Mouse (Mus musculus) embryonic facial prominence, embryonic 14.5 days (tissue): ENCODE measurements around the gene Il17ra. TPM values are rescaled to one million over a fixed set of nuclear protein-coding genes. Genes with fewer than 3 reads are reported as not detected.

Source experiments
- ATAC-seq: fragments of 200-750 bp; cut with Nextera tagmentation; 2 replicates; pipeline ENCODE4 v1.8.0; 2017; ENCODE audit warnings: low read depth, moderate number of reproducible peaks, moderate TSS enrichment
- DNase-seq: peaks from one replicate; pipeline ENCODE4 v3.0.0-alpha.2; 2015; ENCODE audit warnings: low spot score
- H3K27ac ChIP-seq: fragments of 300-500 bp; sonication (generic); replicated peaks from 2 replicates; pipeline ENCODE4 v1.5.1; 2014; ENCODE audit warnings: low read depth, mild to moderate bottlenecking, low read length, moderate library complexity
- H3K27me3 ChIP-seq: fragments of 300-500 bp; sonication (generic); replicated peaks from 2 replicates; pipeline ENCODE4 v1.6.1; 2014; ENCODE audit warnings: low read length; ENCODE audit not compliant: control insufficient read depth, insufficient read depth
- H3K36me3 ChIP-seq: fragments of 300-500 bp; sonication (generic); 2 replicates; pipeline ENCODE4 v1.6.1; 2014; ENCODE audit warnings: low read length, mixed read lengths; ENCODE audit not compliant: control insufficient read depth, insufficient read depth
- H3K4me1 ChIP-seq: fragments of 300-500 bp; sonication (generic); 2 replicates; pipeline ENCODE4 v1.6.1; 2014; ENCODE audit warnings: antibody characterized with exemption, low read length; ENCODE audit not compliant: control insufficient read depth, insufficient read depth
- H3K4me2 ChIP-seq: fragments of 300-500 bp; sonication (generic); 2 replicates; pipeline ENCODE4 v1.6.1; 2014; ENCODE audit warnings: low read depth, mild to moderate bottlenecking, low read length, moderate library complexity, mixed read lengths
- H3K4me3 ChIP-seq: fragments of 300-500 bp; sonication (generic); 2 replicates; pipeline ENCODE4 v1.5.1; 2014; ENCODE audit warnings: low read depth, mild to moderate bottlenecking, low read length
- H3K9ac ChIP-seq: fragments of 300-500 bp; sonication (generic); 2 replicates; pipeline ENCODE4 v1.6.1; 2014; ENCODE audit warnings: low read depth, mild to moderate bottlenecking, low read length, moderate library complexity, mixed read lengths
- H3K9me3 ChIP-seq: fragments of 300-500 bp; sonication (generic); 2 replicates; pipeline ENCODE4 v1.6.1; 2016; ENCODE audit warnings: low read length; ENCODE audit not compliant: control insufficient read depth
- WGBS: fragments of 180-500 bp; shearing (Covaris S2); extraction: QIAGEN DNeasy Blood & Tissue Kit; methylation state at CpG from one replicate; pipeline ENCODE4 v1.1.7; 2014; 5-methylcytosine and 5-hydroxymethylcytosine counted together
- polyA plus RNA-seq: library from polyadenylated mRNA; unstranded; fragments of >200 nt; fragmentation: Nextera tagmentation; extraction: Ambion mirVana; gene quantifications from 2 replicates; pipeline ENCODE4 v1.2.1, GENCODE M21; 2014

Il17ra gene
- polyA plus RNA-seq, 1 experiment from 2014 or later = 4.1 TPM

GRCm38 (mm10) chr6:120488647-120489046 is 25.6 kb downstream of the Il17ra start:
- Histone ChIP-seq H3K27ac (no peak overlapping the region), H3K9me3 (no peaks in the 10 kb centered on the region), H3K27me3 (peaks cover 24% of the 10 kb centered on the region), H3K4me1 (peaks cover 10% of the 10 kb centered on the region; the same call in 1 of the 2 replicates), H3K4me2 (no peak overlapping the region), H3K9ac (no peak overlapping the region), H3K4me3 (no peak overlapping the region), H3K36me3 (no peaks in the 10 kb centered on the region)
- DNase-seq (no peak), ATAC-seq (no peak)
- 63% methylated on average over 3 of the region's 3 CpGs for WGBS

- no peaks in the 10 kb centered on the region for H3K36me3 ChIP-seq
- H3K4me3 ChIP-seq = no peak overlapping the region
- no peak overlapping the region for H3K4me2 ChIP-seq
- DNase-seq (no peak), ATAC-seq (no peak)
- peaks cover 26% of the 10 kb centered on the region for H3K27me3 ChIP-seq
- 76% methylated on average over 2 of the region's 2 CpGs for WGBS
- no peaks in the 10 kb centered on the region for H3K9me3 ChIP-seq
- no peak overlapping the region for H3K27ac ChIP-seq
- peaks cover 10% of the 10 kb centered on the region; the same call in 1 of the 2 replicates for H3K4me1 ChIP-seq
- H3K9ac ChIP-seq = no peak overlapping the region
Observed at GRCm38 (mm10) chr6:120489461-120489860, 26.4 kb downstream of the Il17ra start.

DNA sequence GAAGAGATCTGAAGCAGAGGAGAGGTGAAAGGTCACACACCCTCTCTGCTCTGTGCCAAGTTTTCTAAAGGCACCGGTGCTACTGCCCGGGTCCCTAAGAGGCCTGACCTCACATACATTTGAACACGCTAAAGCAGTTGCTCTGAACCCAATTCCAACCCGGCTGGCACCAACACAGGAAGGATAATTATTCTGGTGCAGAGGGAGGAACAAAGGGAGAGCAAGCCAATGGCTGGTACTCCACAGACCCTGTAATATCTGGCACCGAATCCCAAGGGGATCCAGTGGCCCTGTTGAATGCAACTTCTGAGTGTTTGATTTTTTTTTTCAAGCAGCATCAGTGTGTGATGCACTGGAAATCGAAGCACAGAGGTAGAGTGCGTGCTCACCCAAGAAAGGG is 28.0 kb downstream of the Il17ra start:
- H3K27ac ChIP-seq = no peak overlapping the region
- WGBS = 56% methylated on average over 7 of the region's 7 CpGs
- DNase-seq (no peak), ATAC-seq (no peak)
- H3K4me2 ChIP-seq = no peak overlapping the region
- no peak overlapping the region for H3K9ac ChIP-seq
- H3K4me1 ChIP-seq = peaks cover 10% of the 10 kb centered on the region; the same call in 1 of the 2 replicates
- no peaks in the 10 kb centered on the region for H3K36me3 ChIP-seq
- H3K27me3 ChIP-seq = peaks cover 34% of the 10 kb centered on the region
- H3K4me3 ChIP-seq = no peak overlapping the region
- H3K9me3 ChIP-seq = no peaks in the 10 kb centered on the region

DNA sequence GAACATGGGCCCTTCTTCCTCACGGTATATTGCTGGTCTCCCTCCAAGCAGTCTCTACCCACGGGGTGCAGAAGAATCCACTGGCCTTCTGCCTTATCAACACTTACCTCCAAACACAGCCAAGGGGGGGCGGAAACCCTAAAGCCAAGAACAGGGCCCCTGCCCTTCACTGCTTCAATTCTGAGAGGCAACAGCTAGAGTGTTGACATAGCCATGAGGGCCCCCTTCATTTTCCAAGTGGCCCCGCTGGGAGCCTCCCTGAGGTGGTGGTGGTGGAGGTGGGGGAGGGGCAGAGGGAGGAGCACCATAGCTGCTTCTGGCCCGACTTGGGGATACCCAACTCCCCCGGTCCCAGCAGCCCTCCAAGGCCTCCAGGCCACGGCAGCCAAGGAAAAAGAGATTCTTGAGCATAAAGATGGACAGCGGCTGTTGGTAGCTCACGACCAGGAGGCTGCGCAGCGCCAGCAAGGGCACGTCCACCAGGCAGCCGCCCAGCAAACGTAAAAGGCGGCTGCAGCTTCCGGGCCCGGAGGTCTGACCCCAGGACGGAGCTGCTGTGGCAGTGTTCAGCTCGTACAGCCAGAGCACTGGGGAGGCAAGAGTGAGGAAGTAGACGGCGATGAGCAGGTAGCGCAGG is 28.9 kb downstream of the Il17ra start:
- DNase-seq (no peak), ATAC-seq (no peak)
- H3K36me3 ChIP-seq = no peaks in the 10 kb centered on the region
- H3K9ac ChIP-seq = peak overlapping the region; percentile 40; the same call in 1 of the 2 replicates
- H3K27ac ChIP-seq = no peak overlapping the region
- WGBS = 11% methylated on average over 14 of the region's 22 CpGs
- peaks cover 34% of the 10 kb centered on the region for H3K27me3 ChIP-seq
- H3K4me2 ChIP-seq = peak overlapping the region; percentile 98
- no peaks in the 10 kb centered on the region for H3K9me3 ChIP-seq
- peaks cover 10% of the 10 kb centered on the region; the same call in 1 of the 2 replicates for H3K4me1 ChIP-seq
- peak overlapping the region; percentile 69 for H3K4me3 ChIP-seq

DNA sequence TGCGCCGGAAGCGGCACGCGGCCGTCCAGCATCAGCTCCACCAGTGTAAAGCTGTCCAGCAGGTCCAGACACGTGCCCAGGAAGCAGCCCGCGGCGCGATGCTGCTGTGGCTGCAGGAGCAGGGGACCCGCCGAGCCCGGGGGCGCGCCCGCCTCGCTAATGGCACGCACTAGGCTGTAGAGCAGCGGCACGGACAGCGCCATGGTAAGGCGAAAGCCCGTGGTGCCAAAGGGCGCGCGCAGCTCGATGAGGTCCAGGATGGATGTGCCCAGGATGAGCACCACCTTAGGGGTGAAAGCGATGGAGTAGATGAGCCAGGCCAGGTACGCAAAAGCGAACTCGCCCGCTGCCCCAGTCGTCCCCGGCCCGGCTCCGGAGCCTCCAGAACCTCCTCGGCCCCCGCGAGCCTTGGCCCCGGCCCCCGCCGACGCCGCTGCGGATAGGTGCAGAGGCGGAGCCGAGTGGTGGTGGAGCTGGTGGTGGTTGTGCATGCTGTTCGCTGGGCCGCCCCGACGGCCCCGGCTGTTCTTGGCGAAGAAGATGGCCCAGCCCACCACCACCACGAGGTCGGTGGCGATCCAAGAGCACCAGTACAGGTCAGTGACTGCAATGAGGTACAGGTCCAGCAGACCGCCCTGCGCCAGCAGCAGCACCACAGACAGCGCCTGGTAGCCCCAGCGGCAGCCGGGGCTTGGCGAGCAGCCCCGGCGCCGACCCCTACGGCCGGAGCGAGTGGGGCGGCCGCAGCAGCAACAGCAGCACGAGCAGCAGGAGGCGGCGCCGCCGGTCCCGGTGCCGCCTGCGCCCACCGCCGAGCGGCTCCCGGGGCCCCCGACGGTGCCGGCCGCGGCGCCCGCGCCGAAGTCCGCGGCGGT is 29.7 kb downstream of the Il17ra start:
- H3K27me3 ChIP-seq = peaks cover 34% of the 10 kb centered on the region
- no peak overlapping the region for H3K27ac ChIP-seq
- peaks cover 10% of the 10 kb centered on the region; the same call in 1 of the 2 replicates for H3K4me1 ChIP-seq
- no peak for DNase-seq
- ATAC-seq = 0 out of 2 replicates have a peak, but pooled peaks have one; percentile 20
- H3K36me3 ChIP-seq = no peaks in the 10 kb centered on the region
- H3K9ac ChIP-seq = peak overlapping the region; percentile 66
- peak overlapping the region; percentile 98 for H3K4me2 ChIP-seq
- 2% methylated on average over 35 of the region's 95 CpGs for WGBS
- no peaks in the 10 kb centered on the region for H3K9me3 ChIP-seq
- peak overlapping the region; percentile 69 for H3K4me3 ChIP-seq

DNA sequence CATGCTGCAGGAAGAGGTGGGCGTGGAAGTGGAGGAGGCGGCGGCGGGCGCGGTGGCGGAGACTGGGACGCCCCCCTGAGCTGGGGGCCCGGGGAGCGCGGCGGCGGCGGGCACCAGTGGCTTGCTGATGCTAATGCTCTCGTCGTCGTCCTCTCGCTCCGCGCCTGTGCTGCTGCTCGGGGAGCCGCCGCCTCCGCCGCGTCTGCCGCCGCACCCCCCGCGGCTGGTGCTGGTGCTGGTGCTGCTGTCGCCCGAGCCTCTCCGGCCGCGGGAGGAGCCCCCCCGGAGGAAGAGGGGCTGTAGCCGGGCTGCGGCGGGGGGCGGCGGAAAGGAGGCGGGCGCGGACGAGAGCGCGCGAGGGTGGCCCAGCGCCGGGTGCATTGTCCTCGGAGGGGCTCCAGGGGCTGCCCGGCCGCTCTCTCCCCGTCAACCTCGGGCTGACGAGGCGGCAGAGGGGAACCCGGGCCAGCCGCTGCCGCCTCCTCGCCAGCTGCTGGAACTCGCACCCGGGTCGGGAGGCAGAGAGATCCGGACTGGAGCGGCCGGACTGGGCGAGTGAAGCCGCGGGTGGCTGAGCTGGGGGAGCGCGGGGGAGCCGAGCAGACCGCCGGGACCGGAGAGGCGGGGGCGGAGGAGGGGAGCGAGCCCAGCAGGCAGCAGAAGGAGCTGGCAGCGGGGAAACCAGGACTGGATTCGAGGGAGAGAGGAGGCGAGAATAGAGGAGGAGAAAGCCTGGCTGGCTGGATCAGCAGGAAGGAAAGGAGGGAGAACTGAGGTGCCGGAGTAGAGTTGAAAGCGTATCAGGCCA is 30.5 kb downstream of the Il17ra start, which contains the start of gene Tmem121b:
Tmem121b (minus strand) TSS at position 434 of the 808 bp plus-strand sequence.
- H3K9ac ChIP-seq = peak within 1 kb of the TSS; percentile 66
- peak within 1 kb of the TSS; percentile 98 for H3K4me2 ChIP-seq
- peaks cover 34% of the 10 kb centered on the region for H3K27me3 ChIP-seq
- peak within 1 kb of the TSS; percentile 69 for H3K4me3 ChIP-seq
- peaks cover 10% of the 10 kb centered on the region; the same call in 1 of the 2 replicates for H3K4me1 ChIP-seq
- no peaks in the 10 kb centered on the region for H3K36me3 ChIP-seq
- H3K9me3 ChIP-seq = no peaks in the 10 kb centered on the region
- 2% methylated on average over 21 of the region's 84 CpGs for WGBS
- 0 out of 2 replicates have a peak within 1 kb of the TSS, but pooled peaks have one; percentile 21 for H3K27ac ChIP-seq
- DNase-seq (peak; percentile 87), ATAC-seq (peak; percentile 87)

GRCm38 (mm10) chr6:120496544-120496943 is 33.5 kb downstream of the Il17ra start:
- no peak overlapping the region for H3K27ac ChIP-seq
- ATAC-seq (no peak), DNase-seq (no peak)
- H3K36me3 ChIP-seq = no peaks in the 10 kb centered on the region
- WGBS = 34% methylated on average over 3 of the region's 3 CpGs
- no peak overlapping the region for H3K4me2 ChIP-seq
- no peak overlapping the region for H3K4me3 ChIP-seq
- H3K9me3 ChIP-seq = peaks cover 5% of the 10 kb centered on the region; the same call in 1 of the 2 replicates
- no peak overlapping the region for H3K9ac ChIP-seq
- peaks cover 10% of the 10 kb centered on the region; the same call in 1 of the 2 replicates for H3K4me1 ChIP-seq
- H3K27me3 ChIP-seq = peaks cover 28% of the 10 kb centered on the region

- Histone ChIP-seq H3K4me1 (no peaks in the 10 kb centered on the region), H3K9me3 (peaks cover 5% of the 10 kb centered on the region; the same call in 1 of the 2 replicates), H3K27me3 (no peaks in the 10 kb centered on the region), H3K9ac (no peak overlapping the region), H3K27ac (no peak overlapping the region), H3K36me3 (peaks cover 7% of the 10 kb centered on the region; the same call in 1 of the 2 replicates), H3K4me3 (no peak overlapping the region), H3K4me2 (no peak overlapping the region)
- ATAC-seq = no peak
- DNase-seq = no peak
- 74% methylated on average over 3 of the region's 3 CpGs for WGBS
Observed at GRCm38 (mm10) chr6:120504051-120504450, 41.0 kb downstream of the Il17ra start.
